ENCODE assay signal across 12 mouse cellular contexts in the genomic region with DNA sequence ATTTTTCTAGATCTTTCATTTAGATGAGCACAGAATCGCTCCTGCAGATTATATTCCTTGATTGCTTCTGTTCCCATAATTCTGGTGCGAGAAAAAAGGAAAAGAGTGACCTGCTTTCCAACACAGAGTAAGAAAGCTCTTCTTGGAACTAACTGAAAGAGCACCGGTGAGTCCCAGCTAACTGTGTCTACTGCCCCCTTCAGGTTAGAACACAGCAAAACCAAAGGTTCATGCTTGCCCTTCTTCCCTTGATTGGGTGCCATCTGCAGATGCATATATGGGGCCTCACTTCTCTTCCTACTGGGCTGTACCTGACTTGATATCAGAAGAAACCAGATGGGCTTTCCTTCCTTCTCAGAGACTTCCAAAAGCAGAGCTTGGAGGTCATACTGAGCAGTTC.
DNase-seq lines count a peak whose midpoint lies in the region; ATAC-seq lines count a peak whose summit lies in the region.
"Had no signal": no experiment of that assay in that cellular context is flagged by ENCODE, and none has a peak within 500 bp of the region (broad histone marks: within the 10 kb centered on the region; RNA-seq: fewer than 3 reads in every experiment).

No protein-coding gene starts in this region.

- peak overlapping the region; percentile 64; the same call in 1 of the 2 replicates for H3K27ac ChIP-seq in hindbrain, embryonic 12.5 days
- H3K27ac ChIP-seq in hindbrain, embryonic 14.5 days: no peak overlapping the region; the same call in 1 of the 2 replicates
- H3K27ac ChIP-seq: lung, embryonic 15.5 days; neural tube, embryonic 15.5 days had no signal

- 78% methylated on average over 3 of the region's 3 CpGs for WGBS in hindbrain, embryonic 12.5 days
- 66% methylated on average over 3 of the region's 3 CpGs for WGBS in hindbrain, embryonic 14.5 days

- H3K9ac ChIP-seq in hindbrain, embryonic 12.5 days: no peak overlapping the region
- H3K9ac ChIP-seq in hindbrain, embryonic 14.5 days: no peak overlapping the region
- H3K9ac ChIP-seq: lung, embryonic 15.5 days; neural tube, embryonic 15.5 days had no signal

- no peak for ATAC-seq in hindbrain, embryonic 12.5 days (ENCODE audit: low FRiP score)
- no peak for ATAC-seq in hindbrain, embryonic 14.5 days (ENCODE audit: low FRiP score)
- no peak for ATAC-seq in monocyte, adult 5-6 weeks (replicated peaks; ENCODE audit: insufficient number of reproducible peaks, low FRiP score, low TSS enrichment, poor library complexity, severe bottlenecking)

- H3K4me3 ChIP-seq in hindbrain, embryonic 12.5 days: no peak overlapping the region
- no peak overlapping the region for H3K4me3 ChIP-seq in hindbrain, embryonic 14.5 days (replicated peaks; ENCODE audit: low read length)
- H3K4me3 ChIP-seq: lung, embryonic 15.5 days; neural tube, embryonic 15.5 days had no signal

- peaks cover 3% of the 10 kb centered on the region; the same call in 1 of the 2 replicates for H3K4me1 ChIP-seq in hindbrain, embryonic 12.5 days
- peaks cover 7% of the 10 kb centered on the region; the same call in 1 of the 2 replicates for H3K4me1 ChIP-seq in hindbrain, embryonic 14.5 days (replicated peaks; ENCODE audit: control insufficient read depth, insufficient read depth, low read length)
- H3K4me1 ChIP-seq: lung, embryonic 15.5 days; neural tube, embryonic 15.5 days had no signal

- no peaks in the 10 kb centered on the region for H3K36me3 ChIP-seq in hindbrain, embryonic 12.5 days
- H3K36me3 ChIP-seq in hindbrain, embryonic 14.5 days (replicated peaks; ENCODE audit: control insufficient read depth, insufficient read depth): no peaks in the 10 kb centered on the region
- H3K36me3 ChIP-seq: G1E; lung, embryonic 15.5 days; neural tube, embryonic 15.5 days had no signal

- no peak overlapping the region for H3K4me2 ChIP-seq in hindbrain, embryonic 12.5 days (replicated peaks)
- no peak overlapping the region for H3K4me2 ChIP-seq in hindbrain, embryonic 14.5 days (replicated peaks)
- H3K4me2 ChIP-seq: lung, embryonic 15.5 days; neural tube, embryonic 15.5 days had no signal

- no peaks in the 10 kb centered on the region for H3K27me3 ChIP-seq in hindbrain, embryonic 12.5 days
- H3K27me3 ChIP-seq in hindbrain, embryonic 14.5 days (ENCODE audit: control insufficient read depth, insufficient read depth, low read length): no peaks in the 10 kb centered on the region
- H3K27me3 ChIP-seq: lung, embryonic 15.5 days; neural tube, embryonic 15.5 days had no signal

- no peak for DNase-seq in hindbrain, embryonic 14.5 days (ENCODE audit: low spot score)
- peak; percentile 30 to 32 for DNase-seq in spleen, postnatal 36 days (ENCODE audit: low spot score in 2 of 2)
- no peak for DNase-seq in spleen, postnatal 4 days (ENCODE audit: low spot score in 2 of 2)
- DNase-seq in embryo, embryonic 11 days: peak; percentile 33
- no peak for DNase-seq in ovary, postnatal 36 days (ENCODE audit: low spot score)
- no peak for DNase-seq in adrenal gland, adult 18-20 months (ENCODE audit: low spot score in 2 of 2)
- DNase-seq: heart, postnatal 14 days had no signal

- no peaks in the 10 kb centered on the region for H3K9me3 ChIP-seq in hindbrain, embryonic 12.5 days (replicated peaks)
- no peaks in the 10 kb centered on the region for H3K9me3 ChIP-seq in hindbrain, embryonic 14.5 days (ENCODE audit: control insufficient read depth, low read length)
- H3K9me3 ChIP-seq: G1E; lung, embryonic 15.5 days; neural tube, embryonic 15.5 days had no signal

Comparison
In these comparisons a context has a peak if more than half of its experiments do, and no peak if none do; other contexts are left out.
1. DNase-seq: peak in spleen, postnatal 36 days (2 of 2) and embryo, embryonic 11 days (single experiment); none in hindbrain, embryonic 14.5 days (single experiment), spleen, postnatal 4 days (0 of 2), ovary, postnatal 36 days (single experiment) and adrenal gland, adult 18-20 months (0 of 2).